Mouse (Mus musculus): ENCODE measurements around the gene Igsf9b. TPM values are rescaled to one million over a fixed set of nuclear protein-coding genes. Genes with fewer than 3 reads are reported as not detected.
A peak's percentile ranks its signal among the peaks of the same experiment; 100 is the strongest.

Gene Igsf9b
- total RNA-seq, 2 experiments from 2014 or later: 54.8 to 69.7 TPM

DNA sequence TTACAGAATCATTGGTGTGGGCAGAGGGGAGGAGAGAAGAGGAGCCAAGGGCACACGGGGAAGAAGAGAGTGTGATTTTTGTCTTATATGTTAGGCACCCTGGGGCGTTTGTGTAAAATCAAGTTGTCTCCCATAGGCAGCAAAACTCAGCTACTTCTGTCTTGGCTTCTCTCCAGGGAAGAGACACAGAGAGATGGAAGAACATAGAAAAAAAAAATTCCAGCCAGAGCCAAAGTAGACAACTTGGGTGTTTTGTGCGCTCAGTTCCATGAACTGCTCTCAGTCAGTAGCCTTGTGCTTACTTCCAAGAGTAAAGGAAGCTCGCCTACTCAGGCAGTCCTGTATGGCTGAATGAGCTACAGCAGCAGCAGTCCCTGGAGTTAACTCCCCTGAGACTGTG lies 31.4 kb downstream of the Igsf9b start:
- DNase-seq (ENCODE audit: low spot score in 2 of 2): no peak

- no peak for DNase-seq (ENCODE audit: low spot score in 2 of 2)
Observed at GRCm38 (mm10) chr9:27331538-27331937, 32.5 kb downstream of the Igsf9b start.

DNA sequence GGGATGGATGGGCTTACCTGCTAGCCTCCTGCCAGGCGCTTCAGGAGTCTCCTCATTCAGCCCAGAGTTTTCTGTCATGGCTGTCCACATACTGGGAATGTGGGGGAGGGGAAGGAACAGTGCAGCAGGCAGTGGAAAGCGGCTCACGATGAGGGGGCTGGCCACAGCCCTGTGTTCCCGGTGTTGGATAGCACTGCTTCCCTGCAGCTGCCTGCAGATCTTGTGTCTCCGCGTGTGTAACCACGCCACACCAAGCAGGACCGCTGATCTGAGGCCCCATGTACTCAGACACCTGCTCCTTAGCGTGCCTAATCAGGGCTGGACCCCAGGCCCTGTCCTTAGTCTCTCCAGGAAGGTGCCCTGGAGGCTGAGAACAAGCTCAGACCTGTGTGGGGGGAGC lies 35.9 kb downstream of the Igsf9b start:
- no peak for DNase-seq (ENCODE audit: low spot score in 2 of 2)

DNA sequence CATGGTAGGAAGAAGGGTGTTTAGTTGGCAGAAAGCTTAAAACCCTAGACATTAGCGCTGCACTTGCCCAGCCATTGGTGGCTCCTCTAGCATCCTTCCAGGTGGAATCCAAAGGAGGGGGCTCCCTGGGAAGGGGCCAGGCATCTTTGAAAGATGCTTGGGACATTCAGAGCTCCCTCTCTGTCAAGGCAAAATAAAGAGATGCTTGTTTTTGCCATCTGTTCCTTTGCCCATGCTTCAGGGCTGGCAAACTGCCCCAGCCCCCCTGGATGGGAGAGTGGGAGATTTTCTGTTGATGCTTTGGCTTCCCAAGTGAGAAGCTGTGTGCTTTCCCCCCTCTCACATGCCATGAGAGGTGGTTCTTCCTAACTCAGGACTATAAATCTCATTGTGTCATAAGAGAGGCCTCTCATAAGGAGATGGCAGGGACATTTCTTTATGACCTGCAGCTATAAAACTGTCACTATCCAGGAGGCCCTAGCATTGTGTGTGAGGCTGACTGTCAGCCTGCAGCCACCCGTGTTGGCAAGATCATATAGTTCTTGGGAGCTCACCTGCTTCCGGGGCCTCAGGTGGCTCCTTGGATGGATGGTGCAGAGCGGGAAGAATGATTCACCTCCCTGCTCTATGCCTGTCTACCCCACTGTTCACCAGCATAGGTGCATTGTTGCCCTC lies 38.1 kb downstream of the Igsf9b start:
- peak; percentile 50 to 73 for DNase-seq (ENCODE audit: low spot score in 2 of 2)

DNA sequence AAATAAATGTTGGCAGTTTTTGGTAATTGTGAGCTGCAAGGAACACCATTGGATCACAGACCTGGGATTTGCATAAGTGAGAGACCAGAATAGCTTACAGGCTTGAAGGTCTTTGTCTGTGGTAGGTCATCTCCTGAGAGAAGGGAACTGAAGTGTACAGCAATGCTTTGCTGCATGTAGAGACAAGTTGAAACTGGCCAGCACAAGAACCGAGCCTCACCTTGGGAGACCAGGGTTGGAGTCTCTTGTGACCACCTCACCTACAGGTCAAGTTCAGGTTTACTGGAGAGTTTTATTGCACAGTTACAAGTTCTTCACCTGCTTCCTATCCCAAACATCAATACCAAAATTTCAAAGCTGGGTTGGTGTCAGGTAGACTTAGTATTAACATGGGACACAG lies 40.2 kb downstream of the Igsf9b start:
- DNase-seq (ENCODE audit: low spot score in 2 of 2): no peak

- no peak for DNase-seq (ENCODE audit: low spot score in 2 of 2)
Observed at GRCm38 (mm10) chr9:27346541-27347269, 47.7 kb downstream of the Igsf9b start.

DNA sequence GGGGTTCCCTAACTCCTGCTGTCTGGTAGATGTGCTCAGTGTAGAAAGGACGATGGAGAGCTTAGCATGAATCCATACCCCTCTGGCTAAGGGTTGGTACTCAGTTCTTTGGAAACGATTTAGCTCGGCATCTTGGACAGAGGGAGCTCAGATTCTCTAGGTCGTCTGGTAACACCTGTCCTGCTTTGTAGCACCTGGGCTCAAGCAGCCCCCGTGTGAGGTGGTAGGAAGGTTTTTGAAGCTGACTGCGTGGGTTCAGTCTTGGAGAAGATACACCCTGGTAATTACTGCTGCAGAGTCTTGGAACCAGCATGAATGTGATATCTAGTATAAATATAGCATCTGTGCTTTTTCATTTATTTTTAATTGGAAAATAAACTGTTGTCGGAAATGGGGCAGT lies 54.1 kb downstream of the Igsf9b start:
- DNase-seq (ENCODE audit: low spot score in 2 of 2): no peak

- no peak for DNase-seq (ENCODE audit: low spot score in 2 of 2)
Observed at GRCm38 (mm10) chr9:27357893-27358292, 58.9 kb downstream of the Igsf9b start.

GRCm38 (mm10) chr9:27367231-27367630 lies 68.2 kb downstream of the Igsf9b start:
- no peak for DNase-seq (ENCODE audit: low spot score in 2 of 2)

DNA sequence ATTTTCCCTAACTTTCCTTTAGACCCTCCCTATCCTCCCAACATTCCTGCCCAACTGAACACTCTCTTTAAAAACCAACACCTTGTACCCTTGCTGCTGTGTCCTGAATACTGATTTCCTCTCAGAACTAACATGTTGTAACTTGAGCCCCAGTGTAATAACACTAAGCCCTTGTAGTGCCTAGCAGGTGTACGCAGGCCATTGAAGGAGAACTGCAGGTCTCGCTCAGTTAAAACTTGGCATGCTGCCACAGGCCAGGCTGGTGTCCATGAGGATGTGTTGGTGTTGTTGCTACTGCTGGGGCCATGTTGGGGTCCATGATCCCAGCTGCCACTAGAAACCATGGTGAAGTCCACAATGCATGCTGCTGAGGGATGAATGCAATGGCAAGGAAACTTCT lies 70.1 kb downstream of the Igsf9b start:
- no peak for DNase-seq (ENCODE audit: low spot score in 2 of 2)

DNA sequence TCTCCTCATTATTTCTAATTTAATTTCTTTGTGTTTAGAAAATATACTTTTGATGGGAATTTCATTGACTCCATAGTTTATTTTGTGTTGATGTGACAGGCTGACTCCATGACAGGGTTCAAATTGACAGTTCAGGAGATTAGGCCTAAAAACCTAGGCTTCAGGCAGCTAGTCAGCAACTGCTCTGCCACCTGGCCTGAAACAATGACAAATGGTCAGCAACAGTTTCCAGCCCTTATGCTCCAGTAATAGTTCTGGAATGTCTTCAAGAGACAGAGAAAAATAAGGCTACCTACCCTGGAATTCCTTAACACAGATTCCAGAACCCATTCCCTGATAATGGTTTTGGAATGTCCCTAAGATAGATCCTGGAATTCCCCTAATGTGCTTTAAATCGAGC lies 76.7 kb downstream of the Igsf9b start:
- no peak for DNase-seq (ENCODE audit: low spot score in 2 of 2)

DNA sequence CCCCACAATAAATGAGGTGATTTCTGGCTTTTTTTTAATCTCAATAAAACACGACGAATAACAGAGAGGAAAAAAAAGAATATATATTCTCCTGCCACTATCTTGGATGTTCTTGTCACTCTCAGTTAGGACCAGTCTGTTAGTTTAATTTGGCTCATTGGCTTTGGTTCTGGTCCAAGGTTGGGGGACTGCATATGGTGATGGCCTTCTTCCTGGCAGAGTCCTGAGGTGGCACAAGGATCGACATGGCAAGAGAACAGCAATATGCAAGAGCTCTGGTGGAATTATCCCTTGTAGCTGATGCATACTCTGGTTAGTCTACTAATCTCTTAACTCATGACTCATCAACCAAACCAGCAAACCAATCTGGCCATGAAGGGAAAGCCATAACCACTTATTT lies 87.9 kb downstream of the Igsf9b start:
- no peak for DNase-seq (ENCODE audit: low spot score in 2 of 2)

DNA sequence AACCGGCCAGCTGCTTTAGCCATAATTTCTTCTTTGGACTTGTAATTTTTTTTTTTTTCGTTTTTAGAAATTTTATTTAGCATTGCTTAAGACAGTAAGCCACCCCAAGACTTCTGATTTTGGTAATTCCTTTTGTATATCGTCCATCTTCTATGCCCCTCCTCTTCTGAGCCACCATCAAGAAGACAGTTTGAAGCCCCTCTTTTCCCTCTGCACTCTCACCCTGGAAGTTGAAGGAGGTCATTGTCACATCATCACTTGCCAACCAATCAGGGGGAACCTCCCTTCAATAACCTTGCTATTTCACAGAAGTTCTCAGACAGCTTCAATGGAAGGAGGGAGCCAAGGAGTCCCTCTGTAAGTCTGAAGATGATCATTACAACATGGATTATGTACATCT lies 97.5 kb downstream of the Igsf9b start, which contains the start of gene Spata19:
Gene Spata19 (plus strand): TSS at position 301 of the 400 bp plus-strand sequence.
- no peak for DNase-seq (ENCODE audit: low spot score in 2 of 2)

GRCm38 (mm10) chr9:27401169-27401568 lies 102.2 kb downstream of the Igsf9b start:
- peak in 1 of 2 experiments; percentile 37 for DNase-seq (ENCODE audit: low spot score in 2 of 2)

Other genes starting within 250 kb of the Igsf9b start
- 10 to 100 TPM; 30.1 to 31.3 TPM for gene Jam3, start 143.8 kb upstream of the Igsf9b start, total RNA-seq (2021)
- gene Spata19, start 97.6 kb downstream of the Igsf9b start, total RNA-seq (2021): not detected